Mouse (Mus musculus) monocyte, adult 2 months (primary cell): ENCODE measurements around the gene Tnfrsf13b.

Experiments used
- DNase-seq, 2 experiments: peaks; one replicate each; pipeline ENCODE4 v3.0.0; 2022; ENCODE audit warnings: low spot score in 2 of 2, low read depth in 1 of 2

Gene Tnfrsf13b

DNA sequence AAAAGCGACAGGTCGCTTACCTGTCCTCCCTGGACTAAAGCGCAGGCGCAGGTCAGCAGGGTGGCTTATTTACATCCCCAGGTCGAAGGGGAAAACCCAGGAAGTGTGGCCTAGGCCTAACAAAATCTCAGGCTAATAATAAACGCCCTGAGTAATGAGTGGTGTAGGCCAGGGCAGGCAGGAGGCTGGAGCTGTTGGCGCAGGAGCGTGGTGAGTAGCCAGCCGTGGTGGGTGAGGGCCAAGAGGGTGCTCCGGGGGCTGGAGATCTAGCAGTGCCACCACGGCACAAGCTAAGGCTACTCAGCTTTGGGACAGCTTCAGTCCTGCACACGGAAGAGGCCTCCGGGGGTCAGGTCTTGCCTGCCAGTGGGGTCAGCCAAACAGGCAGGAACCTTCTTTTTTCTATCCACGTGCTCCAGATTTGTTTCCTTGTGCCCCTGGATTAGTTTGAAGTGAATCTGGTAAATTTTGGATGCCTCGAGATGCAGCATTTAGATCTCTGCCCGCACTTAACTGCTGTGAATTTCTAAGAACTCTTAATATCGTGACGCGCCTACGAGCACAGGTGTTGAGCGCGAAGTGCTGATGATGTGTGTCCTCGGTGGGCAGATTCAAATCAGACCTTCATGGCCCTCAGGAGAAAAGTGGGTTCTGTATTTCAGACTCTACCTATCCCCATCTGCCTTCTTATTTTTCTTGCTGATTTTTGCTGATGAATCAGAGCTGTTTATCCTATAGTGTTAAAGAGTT, at the start of gene Tnfrsf13b:
Tnfrsf13b (plus strand) TSS at position 150 of the 750 bp plus-strand sequence.
- DNase-seq: no peak

DNA sequence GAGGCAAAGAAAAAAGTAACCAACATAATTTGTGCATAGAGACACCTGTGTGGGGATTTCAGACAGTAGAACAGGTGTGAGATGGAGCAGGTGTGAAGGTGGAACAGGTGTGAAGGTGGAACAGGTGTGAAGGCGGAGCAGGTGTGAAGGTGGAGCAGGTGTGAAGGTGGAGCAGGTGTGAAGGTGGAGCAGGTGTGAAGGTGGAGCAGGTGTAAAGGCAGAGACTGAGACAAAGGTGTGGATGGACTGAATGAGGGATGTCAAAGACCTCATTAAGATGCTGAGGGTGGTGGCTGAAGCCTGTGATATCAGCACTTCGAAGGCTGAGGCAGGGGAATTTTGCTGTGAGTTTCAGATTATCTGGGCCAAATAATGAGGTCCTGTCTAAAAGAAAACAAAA, 44.9 kb upstream of the Tnfrsf13b start:
- DNase-seq: no peak

GRCm38 (mm10) chr11:61090195-61090594, 36.4 kb upstream of the Tnfrsf13b start:
- no peak for DNase-seq

- DNase-seq: no peak
Observed at GRCm38 (mm10) chr11:61091192-61091591, 35.4 kb upstream of the Tnfrsf13b start.

- no peak for DNase-seq
Observed at GRCm38 (mm10) chr11:61091642-61092262, 34.8 kb upstream of the Tnfrsf13b start.

GRCm38 (mm10) chr11:61098046-61098445, 28.5 kb upstream of the Tnfrsf13b start:
- no peak for DNase-seq

DNA sequence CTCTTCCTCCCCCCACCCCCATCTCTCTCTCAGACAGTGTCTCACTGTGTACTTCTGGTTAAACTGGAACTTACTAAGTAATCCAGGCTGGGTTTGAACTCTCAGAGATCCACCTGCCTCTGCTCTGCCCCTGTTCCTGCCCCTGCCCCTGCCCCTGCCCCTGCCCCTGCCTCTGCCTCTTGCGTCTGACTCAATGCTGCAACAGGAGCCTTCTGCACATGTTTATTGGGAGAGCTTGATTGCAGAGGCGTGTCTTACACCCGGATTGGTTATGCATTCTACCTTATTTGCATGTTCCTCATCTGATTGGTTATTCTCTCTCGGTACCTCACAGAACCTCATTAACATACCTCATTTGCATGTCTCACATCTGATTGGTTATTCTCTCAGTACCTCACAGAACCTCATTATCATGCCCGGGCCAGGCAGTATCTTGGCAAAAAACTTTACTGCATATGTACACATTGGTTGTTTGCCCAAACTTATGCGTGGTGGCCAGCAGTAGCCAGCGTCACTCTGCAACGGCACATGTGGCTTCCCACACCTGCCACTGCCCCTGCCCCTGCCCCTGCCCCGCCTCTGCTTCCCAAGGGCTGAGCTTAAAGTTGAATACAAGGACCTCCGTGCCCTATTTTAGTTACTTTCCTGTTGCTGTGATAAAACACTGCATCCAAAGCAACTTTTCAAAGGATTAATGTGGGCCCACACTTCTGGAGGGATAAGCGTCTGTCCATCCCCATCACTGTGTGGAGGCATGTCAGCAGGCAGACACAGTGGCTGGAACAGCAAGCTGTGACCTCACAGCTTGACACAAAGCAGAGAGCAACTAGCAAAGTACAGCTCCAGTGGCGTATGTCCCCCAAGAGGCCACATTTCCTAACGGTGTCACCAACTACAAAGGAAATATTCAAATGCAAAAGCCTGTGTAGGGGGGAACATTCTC, 23.9 kb upstream of the Tnfrsf13b start:
- DNase-seq: no peak

DNA sequence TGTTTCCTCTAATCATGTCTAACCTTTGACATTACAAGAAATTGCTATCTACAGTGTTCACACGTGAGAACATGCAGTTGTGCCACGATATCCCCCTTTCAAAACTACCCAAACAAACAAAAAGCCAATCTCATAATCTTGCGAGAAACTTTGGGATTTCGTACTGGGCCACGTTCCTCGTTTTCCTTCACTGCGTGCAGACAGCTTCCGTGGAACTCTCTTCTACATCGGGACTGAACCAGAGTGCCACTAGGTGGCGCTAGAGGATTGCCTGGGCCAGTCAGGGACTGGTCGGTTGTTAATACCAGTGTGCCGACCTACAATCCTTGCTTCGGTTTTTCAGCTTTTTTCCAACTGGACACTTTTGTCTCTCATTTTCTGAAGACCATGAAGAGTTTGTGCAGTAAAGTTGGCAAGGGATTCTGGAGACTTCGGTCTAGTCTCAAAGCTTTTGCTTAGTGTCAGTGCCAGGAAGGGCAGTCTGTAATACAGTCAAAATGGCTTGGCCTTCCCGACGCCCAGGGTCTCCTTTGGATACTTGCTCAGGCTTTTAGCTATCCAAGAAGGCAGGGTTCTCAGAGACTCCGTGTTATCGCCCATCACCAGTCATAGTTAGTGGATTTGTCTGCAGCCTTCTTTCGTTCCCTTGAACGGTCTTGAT, 22.2 kb upstream of the Tnfrsf13b start:
- DNase-seq: peak; percentile 39 to 71

DNA sequence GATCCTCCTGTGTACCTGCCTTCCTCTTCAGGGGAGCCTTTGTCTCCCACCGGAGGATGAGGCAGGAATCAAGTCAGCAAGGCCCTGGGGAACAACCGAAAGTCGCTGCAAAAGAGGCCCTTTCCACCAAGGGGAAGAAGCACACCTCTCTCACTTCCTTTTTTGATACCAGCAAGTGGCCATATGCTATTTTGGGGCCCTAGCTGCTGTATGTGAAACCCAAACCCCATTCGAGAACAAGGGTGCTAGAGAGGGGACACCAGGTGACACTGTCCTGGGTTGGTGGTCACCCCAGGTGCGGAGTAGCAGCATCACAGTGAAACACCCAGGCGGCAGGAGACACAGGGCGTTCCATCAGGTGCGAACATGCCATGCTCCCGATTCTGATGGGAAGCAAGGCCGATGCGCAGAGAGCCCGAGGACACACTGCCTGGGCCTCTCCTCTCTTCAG, 17.6 kb upstream of the Tnfrsf13b start:
- DNase-seq: peak; percentile 33 to 41

DNA sequence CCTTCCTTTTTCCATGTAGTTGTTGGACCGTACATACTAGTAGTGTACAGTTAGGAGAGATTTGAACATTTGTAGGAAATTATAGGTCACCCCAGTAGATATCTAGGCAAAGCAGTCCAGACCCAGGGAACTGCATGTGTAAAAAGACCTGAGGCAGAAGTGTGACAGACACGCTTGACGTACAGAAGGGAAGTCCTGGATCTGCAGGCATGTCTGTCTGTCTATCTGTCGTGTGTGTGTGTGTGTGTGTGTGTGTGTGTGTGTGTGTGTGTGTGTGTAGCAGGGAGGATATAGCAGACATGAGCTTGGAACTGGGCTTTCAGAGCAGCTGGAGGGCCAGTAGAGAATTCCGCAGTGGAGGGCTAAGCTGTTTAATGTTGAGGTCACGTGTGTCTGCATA, 16.8 kb upstream of the Tnfrsf13b start:
- no peak for DNase-seq

DNA sequence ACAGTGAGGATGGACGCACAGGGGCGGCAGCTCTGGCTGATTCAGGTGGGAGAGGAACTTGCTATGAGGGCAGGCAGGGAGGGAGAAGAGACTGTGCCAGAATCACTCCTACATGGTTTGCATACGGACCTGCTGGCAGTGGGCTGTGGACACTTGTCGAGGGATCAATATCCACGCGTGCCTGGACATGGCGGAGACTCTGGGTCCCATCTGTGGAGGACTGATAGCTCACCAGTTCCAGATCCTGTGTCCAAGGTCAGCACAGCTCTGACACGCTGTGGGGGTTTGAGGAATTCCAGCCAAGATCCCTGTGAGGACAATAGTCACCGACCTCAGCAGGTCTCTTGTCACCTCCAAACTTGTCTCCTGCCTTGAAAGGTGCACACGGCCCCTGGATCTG, 16.4 kb upstream of the Tnfrsf13b start:
- no peak for DNase-seq

GRCm38 (mm10) chr11:61110928-61111327, 15.6 kb upstream of the Tnfrsf13b start:
- no peak for DNase-seq

DNA sequence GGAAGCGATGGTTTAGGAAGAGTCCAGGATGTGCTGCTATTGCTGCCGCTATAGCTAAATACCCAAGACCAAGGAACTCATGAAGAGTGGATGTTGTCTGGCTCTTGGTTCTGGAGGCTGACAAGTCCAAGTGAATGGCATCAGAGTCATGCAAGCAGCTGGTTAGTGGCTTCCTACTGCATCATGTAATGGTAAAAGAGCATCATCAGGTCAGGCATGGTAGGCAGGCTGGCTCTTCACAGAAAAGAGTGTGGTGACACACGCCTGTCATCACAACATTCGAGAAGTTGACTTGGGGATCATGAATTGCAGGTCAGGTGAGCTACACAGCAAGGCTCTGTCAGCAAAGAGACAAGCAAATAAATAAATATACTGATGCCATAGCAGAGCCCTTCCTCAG, 15.1 kb upstream of the Tnfrsf13b start:
- DNase-seq: no peak

GRCm38 (mm10) chr11:61112323-61112995, 14.1 kb upstream of the Tnfrsf13b start:
- no peak for DNase-seq

- DNase-seq: peak; percentile 32 to 42
Observed at GRCm38 (mm10) chr11:61116226-61116625, 10.3 kb upstream of the Tnfrsf13b start.

DNA sequence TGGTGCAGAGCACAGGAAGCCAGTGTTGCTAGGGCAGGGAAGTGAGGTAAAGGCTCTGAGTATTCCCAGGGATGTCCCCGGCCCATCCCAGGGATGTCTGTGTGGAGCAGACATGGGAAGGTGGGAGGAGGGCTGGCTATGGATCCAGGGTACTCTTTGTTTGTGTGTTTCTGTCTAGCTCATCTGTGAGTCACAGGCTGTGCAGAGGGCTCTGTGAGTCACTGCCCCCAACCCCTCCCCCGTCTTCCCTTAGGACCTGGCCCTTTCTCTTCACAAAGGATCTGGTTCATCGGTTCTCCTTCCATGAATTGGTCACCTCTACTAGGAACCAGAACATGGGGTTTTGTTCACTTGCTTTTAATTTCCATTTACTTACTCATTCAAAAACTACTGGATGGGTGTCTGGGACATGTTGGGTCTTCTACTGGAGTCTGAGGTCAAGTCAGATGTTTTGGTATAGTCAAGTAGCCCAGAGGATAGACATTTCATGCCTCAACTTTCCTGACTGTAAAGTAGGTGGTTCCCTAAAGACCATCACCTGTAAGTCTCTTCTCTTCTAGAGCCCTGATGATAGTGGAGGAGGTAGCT, 6.5 kb upstream of the Tnfrsf13b start:
- DNase-seq: no peak

DNA sequence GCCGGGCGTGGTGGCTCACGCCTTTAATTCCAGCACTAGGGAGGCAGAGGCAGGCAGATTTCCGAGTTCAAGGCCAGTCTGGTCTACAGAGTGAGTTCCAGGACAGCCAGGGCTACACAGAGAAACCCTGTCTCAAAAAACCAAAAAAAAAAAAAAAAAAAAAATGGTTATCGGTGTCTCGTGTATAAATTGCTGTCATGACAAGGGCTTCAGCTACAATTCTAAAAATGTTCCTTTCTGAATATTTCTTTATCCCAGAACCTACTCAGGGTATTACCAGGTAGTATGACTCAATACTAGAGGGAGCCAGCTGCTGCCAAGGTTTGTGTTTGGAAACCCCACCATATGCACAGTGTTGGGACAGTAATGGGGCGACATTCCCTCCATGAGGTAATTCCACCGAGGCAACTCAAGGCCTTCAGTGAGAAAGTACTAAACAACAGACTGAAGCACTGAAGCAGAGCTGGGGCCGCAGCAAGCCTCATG, 4.2 kb upstream of the Tnfrsf13b start:
- DNase-seq: no peak

DNA sequence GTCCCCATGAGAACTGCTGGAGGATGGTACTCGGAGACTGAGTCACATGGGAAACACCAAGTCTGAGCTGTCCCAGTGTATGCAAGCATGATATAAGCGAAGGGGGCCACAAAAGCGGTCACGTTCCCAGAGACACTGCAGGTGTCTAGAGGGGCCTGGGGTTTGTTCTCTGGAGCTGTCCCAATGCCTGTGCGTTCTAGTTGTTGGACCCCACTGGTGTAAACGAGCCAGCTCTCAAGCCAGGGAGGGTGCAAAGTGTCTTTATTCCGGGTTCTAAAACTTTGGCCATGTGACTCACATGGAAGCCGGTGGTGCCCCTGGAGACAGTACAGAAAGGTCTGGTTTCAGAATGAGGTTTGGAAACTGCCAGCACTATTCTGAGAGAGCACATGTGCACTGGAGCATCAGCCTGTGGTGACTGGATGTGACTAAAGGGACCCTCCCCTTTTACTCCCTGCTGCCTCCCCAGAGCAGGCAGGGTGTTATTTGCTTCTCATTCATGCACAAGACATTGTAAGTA, 3.7 kb upstream of the Tnfrsf13b start:
- DNase-seq: no peak

DNA sequence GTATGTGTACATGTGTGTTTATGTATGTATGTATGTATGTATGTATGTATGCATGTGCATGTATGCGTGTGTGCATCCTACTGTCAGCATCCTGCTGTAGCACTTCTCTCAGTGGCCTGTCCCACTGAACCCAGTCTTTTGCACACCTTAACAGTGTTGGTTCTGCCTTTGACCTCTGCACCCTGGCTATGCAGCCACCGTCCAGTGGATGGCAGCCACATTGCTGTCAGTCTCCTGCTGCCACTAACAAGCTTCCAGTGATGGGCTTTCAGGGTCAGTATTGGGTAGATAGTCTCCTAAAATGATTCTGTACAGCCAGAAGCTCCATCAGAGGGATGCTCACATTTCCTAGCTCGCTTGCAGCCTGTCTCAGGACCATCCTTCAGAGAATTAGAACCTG, 2.7 kb upstream of the Tnfrsf13b start:
- DNase-seq: no peak

DNA sequence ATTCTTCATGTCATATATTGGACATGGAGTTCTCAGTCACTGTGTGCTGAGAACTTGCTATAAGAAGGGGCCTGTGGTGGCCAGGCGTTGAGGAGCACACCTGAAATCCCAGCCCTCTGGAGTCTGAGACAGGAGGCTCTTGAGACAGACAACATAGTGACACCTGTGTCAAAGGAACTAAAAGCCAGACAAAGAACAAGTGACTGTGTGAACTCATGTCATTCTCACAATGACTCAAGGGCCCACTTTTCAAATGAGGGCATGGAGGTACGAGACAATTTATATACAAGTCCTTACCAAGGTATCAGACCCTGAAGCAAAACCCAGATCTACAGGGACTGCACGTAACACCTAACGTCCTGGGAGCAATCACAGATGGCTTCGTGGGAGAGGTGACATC, 585 bp upstream of the Tnfrsf13b start:
- DNase-seq: no peak
